Mouse (Mus musculus) liver, postnatal 0 days (tissue): ENCODE results near the gene Ccdc71l.

Experiments used
- CTCF ChIP-seq: sonication (generic); IDR thresholded peaks from 2 replicates; pipeline ENCODE4 v1.5.1; 2016; ENCODE audit warnings: antibody characterized with exemption, low read depth
- EP300 ChIP-seq: IDR thresholded peaks from 2 replicates; pipeline ENCODE4 v1.6.1; 2016; ENCODE audit warnings: antibody characterized with exemption, low read depth, mild to moderate bottlenecking

DNA sequence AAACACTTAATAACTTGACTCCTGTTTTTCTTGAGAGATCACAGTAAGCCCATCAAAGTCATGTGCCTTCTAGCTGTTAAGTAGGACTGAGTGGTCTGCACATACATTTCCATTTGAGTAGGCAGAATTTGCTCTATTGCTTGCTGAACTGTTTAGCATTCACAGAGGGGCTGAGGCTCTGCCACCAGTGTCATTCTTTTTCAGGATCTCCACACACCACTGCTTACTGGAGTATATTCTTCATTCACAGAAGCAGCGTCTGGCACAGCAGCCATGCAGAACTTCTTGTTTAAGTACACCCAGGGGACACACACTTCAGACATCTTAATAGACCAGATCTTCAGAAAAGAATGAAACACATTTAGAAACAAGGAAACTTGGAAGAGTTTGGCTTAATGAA is 39.4 kb upstream of the Ccdc71l start:
- TF ChIP-seq EP300 (no peak), CTCF (no peak)
